Mouse (Mus musculus): ENCODE measurements around the gene Cyba.

DNA sequence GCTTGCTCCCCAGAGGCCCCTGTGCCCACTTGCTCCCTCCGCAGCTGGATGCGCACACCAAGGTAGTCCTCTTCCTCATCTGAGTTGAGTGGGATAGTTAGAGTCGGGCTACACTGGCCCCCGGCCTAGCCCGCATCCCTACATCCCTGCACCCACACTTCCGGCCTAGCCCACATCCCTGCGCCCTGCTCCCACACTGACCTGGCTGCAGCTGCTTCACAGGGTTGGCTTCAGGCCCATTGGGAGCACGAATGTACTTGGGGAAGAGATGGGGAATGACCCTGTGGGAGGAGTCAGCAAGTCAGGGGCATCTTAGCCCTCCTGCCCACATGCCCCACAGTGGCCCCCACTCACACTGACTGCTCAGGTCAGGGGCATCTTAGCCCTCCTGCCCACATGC, 49.7 kb upstream of the Cyba start:
- TF ChIP-seq CTCF (IDR thresholded peaks at IDR 0.05; ENCODE audit: low read depth) (no peak), EP300 (IDR thresholded peaks at IDR 0.05; ENCODE audit: low read depth) (no peak)

All from liver, postnatal 0 days (tissue).